Mouse (Mus musculus) heart, postnatal 0 days (tissue): Measurements from ENCODE around the gene Matn3. TPM values are rescaled to one million over a fixed set of nuclear protein-coding genes. Genes with fewer than 3 reads are reported as not detected.

Experiments
- ATAC-seq: fragments of 200-750 bp; cut with Nextera tagmentation; 2 replicates; pipeline ENCODE4 v1.8.0; 2017; ENCODE audit warnings: low read depth, moderate number of reproducible peaks, moderate library complexity; ENCODE audit not compliant: insufficient read depth
- DNase-seq: peaks from one replicate; pipeline ENCODE4 v3.0.0-alpha.2; 2016; ENCODE audit warnings: low spot score
- H3K27ac ChIP-seq: fragments of 300-500 bp; sonication (generic); 2 replicates; pipeline ENCODE4 v1.5.1; 2014; ENCODE audit warnings: low read depth, mild to moderate bottlenecking
- H3K27me3 ChIP-seq: fragments of 300-500 bp; sonication (generic); 2 replicates; pipeline ENCODE4 v1.6.1; 2014; ENCODE audit warnings: low read length, mixed read lengths; ENCODE audit not compliant: control insufficient read depth, insufficient read depth
- H3K36me3 ChIP-seq: fragments of 300-500 bp; sonication (generic); replicated peaks from 2 replicates; pipeline ENCODE4 v1.6.1; 2014; ENCODE audit warnings: low read length, mixed read lengths; ENCODE audit not compliant: control insufficient read depth, insufficient read depth
- H3K4me1 ChIP-seq: fragments of 300-500 bp; sonication (generic); 2 replicates; pipeline ENCODE4 v1.6.1; 2014; ENCODE audit warnings: antibody characterized with exemption; ENCODE audit not compliant: control insufficient read depth, insufficient read depth
- H3K4me2 ChIP-seq: fragments of 300-500 bp; sonication (generic); 2 replicates; pipeline ENCODE4 v1.6.1; 2014; ENCODE audit warnings: low read depth, mild to moderate bottlenecking, low read length, moderate library complexity
- H3K4me3 ChIP-seq: fragments of 300-500 bp; sonication (generic); 2 replicates; pipeline ENCODE4 v1.5.1; 2014; ENCODE audit warnings: low read depth, low read length
- H3K9ac ChIP-seq: fragments of 300-500 bp; sonication (generic); replicated peaks from 2 replicates; pipeline ENCODE4 v1.6.1; 2014; ENCODE audit warnings: low read depth, low read length, mixed read lengths
- H3K9me3 ChIP-seq: fragments of 300-500 bp; sonication (generic); replicated peaks from 2 replicates; pipeline ENCODE4 v1.6.1; 2016; ENCODE audit warnings: low read length; ENCODE audit not compliant: control insufficient read depth
- CTCF ChIP-seq: IDR thresholded peaks from 2 replicates; pipeline ENCODE4 v1.5.1; 2016; ENCODE audit warnings: antibody characterized with exemption, control low read depth, low read depth
- EP300 ChIP-seq: IDR thresholded peaks from 2 replicates; pipeline ENCODE4 v1.6.1; 2016; ENCODE audit warnings: antibody characterized with exemption, low read depth
- WGBS: fragments of 180-500 bp; shearing (Covaris S2); extraction: QIAGEN DNeasy Blood & Tissue Kit; methylation state at CpG from one replicate; pipeline ENCODE4 v1.1.7; 2014; 5-methylcytosine and 5-hydroxymethylcytosine counted together
- polyA plus RNA-seq: library from polyadenylated mRNA; unstranded; fragments of >200 nt; fragmentation: Nextera tagmentation; extraction: Ambion mirVana; gene quantifications from 2 replicates; pipeline ENCODE4 v1.2.1, GENCODE M21; 2015
- total RNA-seq: library from RNA; depleted of rRNA; stranded (reverse); fragments of >200 nt; gene quantifications from 2 replicates; pipeline ENCODE4 v1.2.3, GENCODE M21; 2014; ENCODE audit warnings: low replicate concordance

Matn3 gene
- total and polyA plus RNA-seq, 2 experiments from 2014 or later, result 0.07 TPM; not detected in 1

DNA sequence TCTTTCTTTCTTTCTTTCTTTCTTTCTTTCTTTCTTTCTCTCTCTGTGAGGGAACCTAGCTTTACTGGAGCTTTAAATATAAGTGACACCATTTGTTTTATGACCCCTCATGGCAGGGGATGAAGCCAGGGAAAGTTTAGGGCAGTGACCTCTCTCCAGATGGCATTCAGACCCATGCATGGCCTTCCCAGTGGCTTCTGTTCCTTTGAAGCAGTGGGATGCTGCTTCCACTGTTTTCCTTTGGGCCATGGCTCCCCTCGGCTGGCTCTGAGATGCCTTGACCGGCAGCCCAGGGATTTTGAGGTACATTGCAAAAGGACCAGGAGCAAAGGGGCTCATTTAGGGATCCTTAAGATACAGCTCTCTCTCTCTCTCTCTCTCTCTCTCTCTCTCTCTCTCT, 45.8 kb upstream of the Matn3 start:
- 43% methylated on average over 2 of the region's 2 CpGs for WGBS
- Histone ChIP-seq H3K9ac (no peak overlapping the region), H3K27ac (no peak overlapping the region), H3K4me1 (peaks cover 16% of the 10 kb centered on the region), H3K4me2 (no peak overlapping the region), H3K27me3 (no peaks in the 10 kb centered on the region), H3K9me3 (no peaks in the 10 kb centered on the region), H3K4me3 (no peak overlapping the region), H3K36me3 (no peaks in the 10 kb centered on the region)
- no peak for TF ChIP-seq CTCF
- ATAC-seq (no peak), DNase-seq (no peak)

DNA sequence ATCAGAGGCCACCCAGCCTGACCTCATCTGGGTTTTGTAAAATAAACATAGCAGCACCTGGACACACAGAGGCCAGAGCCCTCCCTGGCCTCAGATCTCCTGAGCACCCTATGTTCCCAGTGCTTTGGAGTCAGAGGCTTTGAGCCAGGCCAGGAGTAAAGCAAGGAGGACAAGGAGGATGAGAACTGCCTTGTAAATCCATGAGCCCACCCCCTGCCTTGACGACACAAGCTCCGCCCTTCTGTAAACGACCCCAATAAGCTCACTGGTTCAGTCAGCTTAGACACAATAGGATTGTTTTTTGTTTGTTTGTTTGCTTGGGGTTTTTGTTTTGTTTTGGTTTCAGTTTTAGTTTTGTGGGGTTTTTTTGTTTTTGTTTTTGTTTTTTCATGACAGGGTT, 45.2 kb upstream of the Matn3 start:
- no peak overlapping the region for H3K27ac ChIP-seq
- H3K9me3 ChIP-seq, result no peaks in the 10 kb centered on the region
- peaks cover 16% of the 10 kb centered on the region for H3K4me1 ChIP-seq
- H3K36me3 ChIP-seq, result no peaks in the 10 kb centered on the region
- no peak overlapping the region for H3K9ac ChIP-seq
- TF ChIP-seq EP300 (no peak), CTCF (no peak)
- WGBS, result 39% methylated on average over 3 of the region's 3 CpGs
- no peak for ATAC-seq
- H3K4me3 ChIP-seq, result no peak overlapping the region
- no peak for DNase-seq
- no peaks in the 10 kb centered on the region for H3K27me3 ChIP-seq
- H3K4me2 ChIP-seq, result no peak overlapping the region

DNA sequence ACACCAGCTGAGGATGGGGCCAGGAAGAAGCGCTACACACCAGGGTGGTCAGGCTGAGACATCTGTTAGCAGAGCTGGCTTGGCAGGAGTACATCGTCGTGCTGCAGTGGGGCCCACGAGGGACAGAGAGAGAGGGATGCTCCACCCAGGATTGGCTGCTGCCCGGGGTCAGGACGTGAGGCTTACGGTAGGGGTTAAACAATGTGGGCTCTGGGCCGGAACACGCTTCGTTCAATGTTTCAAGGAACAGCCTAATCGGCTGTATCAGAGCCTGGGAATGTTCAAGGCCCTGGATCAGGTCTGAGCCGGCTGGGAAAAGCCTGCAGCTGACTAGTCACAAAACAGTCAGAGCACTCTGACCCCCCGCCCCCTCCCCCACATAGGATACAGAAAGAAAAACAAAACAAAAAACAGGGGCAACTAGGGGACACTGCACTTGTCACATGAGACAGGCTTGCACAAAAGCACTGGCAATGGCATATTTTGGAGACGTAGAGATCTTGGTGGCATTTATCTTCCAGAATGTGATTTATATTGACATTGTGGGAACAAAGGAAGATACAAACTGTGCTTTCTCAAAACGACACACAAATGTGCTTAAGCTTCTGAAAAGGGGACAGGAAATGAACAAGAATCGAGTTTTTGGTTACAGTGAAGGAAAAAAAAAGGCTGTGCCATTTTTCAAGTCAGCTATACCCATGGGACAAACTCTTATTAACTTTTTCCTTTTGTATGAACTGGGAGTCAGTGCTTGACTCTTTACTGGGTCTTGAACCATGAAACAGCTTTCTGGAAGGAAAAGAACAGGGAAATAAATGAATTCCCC, 34.7 kb upstream of the Matn3 start:
- H3K36me3 ChIP-seq, result no peaks in the 10 kb centered on the region
- peak overlapping the region; percentile 76 for H3K27ac ChIP-seq
- DNase-seq (peak; percentile 40), ATAC-seq (peak; percentile 68)
- no peak overlapping the region for H3K9ac ChIP-seq
- H3K4me1 ChIP-seq, result peaks cover 23% of the 10 kb centered on the region
- H3K4me2 ChIP-seq, result no peak overlapping the region
- no peak overlapping the region for H3K4me3 ChIP-seq
- no peak for TF ChIP-seq CTCF
- TF ChIP-seq EP300, result no peak
- H3K27me3 ChIP-seq, result no peaks in the 10 kb centered on the region
- H3K9me3 ChIP-seq, result no peaks in the 10 kb centered on the region
- 27% methylated on average over 16 of the region's 16 CpGs for WGBS

DNA sequence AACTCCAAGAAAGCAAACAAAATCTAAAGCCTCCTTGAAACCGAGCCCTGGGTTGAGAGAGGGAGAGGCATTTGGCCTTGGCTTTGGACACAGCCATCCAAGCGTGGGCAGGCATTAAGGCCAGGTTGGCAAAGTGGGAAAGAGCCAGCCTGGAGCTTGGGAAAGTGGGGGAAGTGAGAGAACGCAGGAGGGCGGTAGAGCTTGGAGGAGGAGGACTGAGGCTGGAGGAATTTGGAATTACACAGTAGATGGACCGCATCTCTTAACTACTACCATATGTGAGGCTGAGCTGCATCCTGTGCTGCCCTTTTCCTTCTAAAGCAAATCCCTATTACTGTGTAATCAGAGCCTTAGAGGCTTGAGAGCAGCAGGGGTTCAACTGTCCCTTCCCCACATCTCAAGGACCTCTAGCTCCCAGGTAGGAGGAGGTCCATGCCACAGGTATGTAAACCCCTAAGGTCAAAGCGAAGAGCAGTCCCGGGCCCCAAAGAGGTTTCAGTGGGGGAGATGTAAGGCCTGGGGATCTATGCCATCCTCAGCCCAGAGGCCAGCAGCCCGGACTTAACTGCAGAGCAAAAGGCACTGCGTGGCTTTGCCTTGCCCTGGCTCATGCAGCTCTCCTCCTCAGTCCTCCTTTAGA, 33.9 kb upstream of the Matn3 start:
- Histone ChIP-seq H3K4me2 (no peak overlapping the region), H3K9me3 (no peaks in the 10 kb centered on the region), H3K27me3 (no peaks in the 10 kb centered on the region), H3K4me3 (no peak overlapping the region), H3K9ac (no peak overlapping the region), H3K36me3 (no peaks in the 10 kb centered on the region), H3K4me1 (peaks cover 23% of the 10 kb centered on the region), H3K27ac (peak overlapping the region; percentile 76)
- no peak for DNase-seq
- WGBS, result 71% methylated on average over 9 of the region's 9 CpGs
- ATAC-seq, result 0 out of 2 replicates have a peak, but pooled peaks have one; percentile 30
- no peak for TF ChIP-seq EP300
- TF ChIP-seq CTCF, result no peak

DNA sequence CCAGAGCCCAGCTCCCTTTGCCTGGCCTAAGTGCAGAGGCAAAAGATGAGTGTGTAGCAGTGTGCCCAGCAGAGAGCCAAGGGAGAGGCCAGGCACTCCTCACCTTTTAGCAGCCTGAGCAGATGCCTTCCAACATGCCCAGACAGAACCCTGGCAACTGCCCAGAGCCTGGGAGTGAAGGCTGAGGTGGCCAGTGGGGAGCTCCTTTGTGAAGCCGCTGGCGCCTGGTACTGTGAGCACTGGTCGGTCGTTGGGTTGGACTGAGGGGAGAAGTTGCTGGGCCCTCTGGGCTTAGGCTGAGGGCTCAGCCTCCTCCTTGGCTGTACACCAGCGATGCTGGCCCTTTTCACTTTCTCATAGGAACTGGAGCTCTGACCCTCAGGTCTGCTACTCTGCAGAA, 31.4 kb upstream of the Matn3 start:
- no peak overlapping the region for H3K4me2 ChIP-seq
- no peak for ATAC-seq
- H3K9ac ChIP-seq, result no peak overlapping the region; the same call in 1 of the 2 replicates

More for the DNA sequence above, 31.4 kb upstream of the Matn3 start:
- Histone ChIP-seq H3K36me3 (no peaks in the 10 kb centered on the region), H3K9me3 (no peaks in the 10 kb centered on the region), H3K27me3 (no peaks in the 10 kb centered on the region), H3K4me1 (peaks cover 28% of the 10 kb centered on the region), H3K27ac (peak overlapping the region; percentile 23; the same call in 1 of the 2 replicates), H3K4me3 (no peak overlapping the region)
- WGBS, result 32% methylated on average over 5 of the region's 5 CpGs
- TF ChIP-seq CTCF (no peak), EP300 (no peak)
- DNase-seq, result peak; percentile 42
